Mouse (Mus musculus) embryo, embryonic 10.5 days (tissue): ENCODE measurements around the gene Naga.
A peak's percentile ranks its signal among the peaks of the same experiment; 100 is the strongest.
"Not testable (repeated sequence)": the region's sequence is repeated elsewhere in the genome, so short reads cannot be mapped to it uniquely, and the experiment has no call there.

Source experiments
- DNase-seq: peaks from one replicate; pipeline ENCODE4 v3.0.0-alpha.2; 2015; ENCODE audit warnings: low spot score

Gene Naga

DNA sequence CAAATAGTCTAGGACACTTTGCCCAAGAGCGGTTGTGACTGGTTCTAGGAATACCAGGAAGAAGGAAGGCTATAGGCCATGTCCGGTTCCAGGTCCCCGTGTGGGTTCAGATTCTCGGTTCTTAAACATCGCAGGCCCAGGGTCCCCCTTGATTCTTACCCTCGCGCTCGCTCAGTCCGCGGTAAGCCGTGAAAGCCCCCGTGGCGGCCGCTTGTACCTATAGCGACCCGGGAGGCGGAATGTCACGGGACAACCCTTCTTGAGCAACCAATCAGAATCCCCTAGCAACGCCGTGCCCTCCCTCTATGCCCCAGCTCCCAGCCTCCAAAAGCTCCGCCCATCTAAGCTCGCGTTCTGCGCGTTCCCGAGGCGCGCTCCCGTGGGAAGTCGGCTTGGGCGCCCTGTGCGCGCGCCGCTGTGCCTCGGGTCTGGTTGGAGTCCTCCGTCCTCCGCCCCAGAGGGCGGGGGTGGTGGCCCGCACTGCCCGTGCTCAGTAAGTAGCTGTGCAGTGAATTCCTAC, at the start of gene Naga, which contains the start of the genes Pheta2 and Smdt1:
TSS of gene Naga (minus strand) at position 333 of the 520 bp plus-strand sequence.
TSS of gene Pheta2 (plus strand) at position 350 of the 520 bp plus-strand sequence.
TSS of gene Smdt1 (plus strand) at position 367 of the 520 bp plus-strand sequence.
- peak; percentile 97 for DNase-seq

DNA sequence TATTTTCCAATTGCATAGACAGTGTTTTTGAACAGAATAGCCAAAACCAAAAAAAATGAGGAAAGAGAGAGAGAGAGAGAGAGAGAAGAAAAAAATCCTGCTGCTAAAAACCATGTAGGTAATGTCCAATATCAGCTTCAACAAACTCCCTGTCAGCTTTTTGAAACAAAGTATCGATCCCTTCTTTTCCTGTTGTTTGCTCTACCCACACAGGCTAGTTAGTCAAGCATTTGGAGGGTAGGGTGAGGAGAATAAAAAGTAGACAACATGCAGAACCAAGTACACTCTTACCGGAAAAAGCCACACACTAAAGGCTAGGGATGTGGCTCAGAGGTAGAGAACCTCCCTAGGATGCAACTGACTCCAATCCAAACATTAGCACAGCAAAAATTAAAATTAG, 47.0 kb upstream of the Naga start:
- DNase-seq = no peak

DNA sequence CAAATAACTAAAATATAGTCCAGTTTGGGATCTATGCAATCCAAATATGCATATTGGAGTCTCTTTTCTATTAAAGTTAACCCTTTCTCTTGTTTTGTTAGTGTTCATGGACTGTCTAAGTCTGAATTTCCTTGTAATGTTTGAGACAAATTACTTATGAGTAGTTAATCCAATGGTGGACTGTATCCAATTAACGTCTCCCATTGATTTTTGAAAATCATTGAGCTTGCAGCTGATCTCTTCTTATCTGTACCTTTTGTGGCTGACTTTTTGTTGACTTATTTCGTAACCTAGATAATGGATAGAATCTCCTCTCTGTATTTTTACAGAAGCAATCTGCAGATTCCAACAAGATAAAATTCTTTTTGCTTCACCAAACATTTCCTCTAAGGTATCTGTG, 43.7 kb upstream of the Naga start:
- DNase-seq = no peak

DNA sequence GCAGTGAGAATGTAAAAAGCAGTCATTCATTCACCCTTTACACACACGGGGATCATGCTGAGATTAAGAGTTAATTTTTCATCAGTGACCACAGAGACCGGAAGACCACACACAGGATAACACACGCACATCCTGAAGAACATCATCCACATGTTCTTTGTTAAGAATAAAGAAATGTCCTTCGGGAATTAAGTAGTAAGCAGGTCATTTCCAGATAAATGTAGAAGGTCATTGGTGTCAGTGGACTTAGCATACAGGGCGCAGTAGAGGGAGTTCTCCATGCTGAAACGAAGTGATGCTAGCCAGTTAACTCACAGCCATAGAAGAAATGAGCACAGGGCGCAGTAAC, 42.0 kb upstream of the Naga start:
- no peak for DNase-seq

DNA sequence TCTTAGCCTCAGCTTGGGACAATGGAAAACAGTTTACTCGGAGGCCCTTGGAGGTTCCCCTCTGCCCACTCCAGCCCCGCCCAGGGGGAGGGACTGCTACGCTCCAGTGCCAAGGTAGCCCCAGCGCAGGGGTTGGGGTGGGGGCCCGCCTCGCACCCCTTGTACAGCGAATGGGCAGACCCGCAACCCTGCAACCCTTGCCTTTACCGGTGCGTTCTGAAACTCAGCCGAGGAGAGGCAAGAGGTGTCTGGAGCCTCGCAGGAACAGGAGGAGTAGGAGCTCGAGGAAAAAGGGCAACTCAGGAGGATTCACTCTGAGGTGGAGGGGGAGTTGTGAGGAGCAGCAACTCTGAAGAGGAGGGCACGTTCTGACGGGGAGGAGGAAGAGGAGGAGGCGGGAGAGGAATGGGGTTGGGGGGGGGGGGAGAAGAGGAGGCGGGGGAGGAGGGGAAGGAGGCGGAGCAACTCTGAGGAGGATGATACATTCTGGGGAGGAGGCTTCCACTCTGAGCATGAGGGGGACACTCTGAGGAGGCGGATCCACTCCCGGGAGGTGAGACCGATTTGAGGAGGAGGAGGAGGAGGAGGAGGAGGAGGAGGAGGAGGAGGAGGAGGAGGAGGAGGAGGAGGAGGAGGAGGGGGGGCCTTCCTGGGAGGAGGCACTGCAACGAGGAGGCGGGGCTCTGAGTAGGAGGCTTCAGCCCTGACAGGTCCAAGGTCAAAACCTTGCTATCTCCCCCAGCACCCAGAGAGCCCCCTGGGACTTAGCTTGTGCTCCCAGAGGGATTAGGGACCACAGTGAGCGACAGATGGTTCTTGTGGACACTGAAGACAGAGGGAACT, 41.4 kb upstream of the Naga start, which contains the start of gene Cyp2d22:
TSS of gene Cyp2d22 (minus strand) at position 390 of the 843 bp plus-strand sequence.
- DNase-seq = peak; percentile 63

DNA sequence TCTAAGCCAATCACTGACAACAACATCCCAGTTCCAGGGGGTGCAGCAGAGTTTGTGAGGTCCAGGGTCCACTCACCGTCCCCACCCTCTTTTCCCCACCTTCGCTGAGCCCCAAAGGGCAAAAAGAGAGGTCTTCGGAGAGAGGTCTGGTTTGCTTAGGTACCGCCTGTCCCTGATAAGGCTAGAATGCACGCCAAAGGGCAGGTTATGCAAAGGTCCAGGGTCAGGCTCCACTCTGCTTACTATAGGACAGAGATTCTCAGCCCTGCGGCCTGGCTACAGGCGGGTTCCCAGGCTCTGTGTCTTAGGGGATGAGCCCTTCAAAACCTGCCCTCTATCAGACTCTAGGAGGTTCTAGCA, 40.8 kb upstream of the Naga start:
- no peak for DNase-seq

DNA sequence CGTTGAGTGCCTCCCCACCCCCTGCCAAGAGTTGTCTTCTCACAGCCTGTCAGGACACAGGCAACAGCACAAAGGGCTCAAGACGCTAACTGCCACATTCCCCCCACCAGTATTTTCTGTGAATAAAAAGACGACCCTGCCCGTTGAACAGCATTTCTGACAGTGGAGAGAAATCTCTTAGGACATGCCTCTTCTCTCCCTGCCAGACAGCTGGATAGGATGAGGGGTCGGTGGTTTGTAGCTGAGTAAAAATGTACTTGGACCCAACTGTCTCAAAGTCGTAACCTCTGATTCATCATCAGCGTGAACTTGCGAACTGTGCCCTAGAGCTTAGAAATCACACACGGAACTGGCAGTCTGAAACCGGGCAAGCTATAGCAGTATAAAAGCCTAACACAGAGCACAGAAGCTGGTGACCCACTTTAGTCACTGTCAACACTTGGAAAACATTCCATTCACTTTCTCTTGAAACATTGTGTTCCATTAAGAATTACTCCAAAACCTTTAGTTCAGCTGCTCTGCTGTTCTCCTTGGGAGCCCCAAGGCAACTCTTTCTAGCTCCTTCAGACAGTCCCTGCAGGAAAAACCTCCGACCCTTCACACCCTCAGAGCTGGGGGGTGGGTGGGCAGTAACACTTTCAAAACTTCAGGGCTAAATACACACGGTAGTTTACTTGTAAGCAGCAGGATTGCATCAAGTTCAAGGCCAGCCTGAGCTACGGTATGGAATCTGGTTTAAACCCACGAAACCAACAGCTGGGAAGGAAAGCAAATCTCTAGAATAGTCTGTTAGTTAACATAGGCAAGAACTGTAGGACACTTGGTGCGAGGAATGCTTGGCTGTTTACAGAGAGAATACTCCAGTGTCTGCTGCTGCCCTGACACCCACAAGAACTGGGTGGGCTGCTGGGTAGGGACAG, 39.8 kb upstream of the Naga start:
- DNase-seq = peak; percentile 18

DNA sequence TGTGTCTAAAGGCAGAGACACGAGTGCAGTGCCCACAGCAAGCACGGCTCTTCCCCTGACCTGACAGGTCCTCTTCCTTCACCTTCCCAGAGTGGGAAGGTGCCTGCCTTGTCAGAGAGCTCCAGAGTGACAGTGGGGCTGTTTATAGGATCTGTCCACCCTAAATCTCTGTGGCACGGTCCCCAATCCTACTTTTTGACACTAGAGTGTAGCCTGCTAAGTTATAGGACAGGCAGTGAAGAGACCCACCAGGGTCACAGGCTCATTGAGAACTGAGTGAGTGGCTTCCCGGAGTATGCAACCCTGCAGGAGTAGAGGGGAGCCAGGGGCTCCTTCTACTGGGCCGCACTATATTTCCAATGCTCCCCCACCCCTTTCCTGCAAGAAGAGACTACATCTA, 39.0 kb upstream of the Naga start:
- no peak for DNase-seq

DNA sequence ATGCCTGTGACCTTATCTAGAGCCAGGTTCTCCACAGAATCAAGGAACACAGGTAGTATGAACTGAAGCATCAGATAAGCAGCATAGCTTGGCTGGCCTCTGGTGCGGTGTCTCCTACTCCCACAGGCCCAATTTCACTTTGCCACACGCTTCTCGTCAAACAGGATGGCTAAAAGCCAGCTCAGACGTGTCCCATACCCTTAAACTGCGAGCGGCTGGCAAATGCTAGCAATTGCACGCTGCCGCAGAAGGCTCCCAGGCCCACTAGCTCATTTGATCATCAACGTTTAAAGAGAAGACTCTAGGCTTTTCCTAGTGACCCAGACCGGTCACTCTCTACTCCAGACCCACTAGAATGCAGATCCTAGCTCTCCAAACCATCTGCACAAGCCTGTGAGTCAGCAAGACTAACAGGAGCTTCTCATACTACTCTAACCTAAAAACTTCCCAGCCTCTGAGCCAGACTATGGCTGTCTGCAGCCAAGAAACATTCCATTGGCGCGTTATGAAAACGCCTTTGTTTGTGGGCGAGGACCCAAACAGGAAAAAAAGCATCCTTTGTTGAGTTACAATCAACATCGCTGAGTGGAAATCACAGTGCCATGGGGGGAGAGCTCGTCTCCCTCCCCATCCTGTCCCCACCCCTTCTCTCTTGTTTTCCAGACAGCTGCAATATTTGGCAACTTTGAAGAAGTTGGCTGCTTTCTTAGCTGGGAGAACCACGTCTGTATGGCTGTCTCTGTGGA, 37.8 kb upstream of the Naga start:
- no peak for DNase-seq

DNA sequence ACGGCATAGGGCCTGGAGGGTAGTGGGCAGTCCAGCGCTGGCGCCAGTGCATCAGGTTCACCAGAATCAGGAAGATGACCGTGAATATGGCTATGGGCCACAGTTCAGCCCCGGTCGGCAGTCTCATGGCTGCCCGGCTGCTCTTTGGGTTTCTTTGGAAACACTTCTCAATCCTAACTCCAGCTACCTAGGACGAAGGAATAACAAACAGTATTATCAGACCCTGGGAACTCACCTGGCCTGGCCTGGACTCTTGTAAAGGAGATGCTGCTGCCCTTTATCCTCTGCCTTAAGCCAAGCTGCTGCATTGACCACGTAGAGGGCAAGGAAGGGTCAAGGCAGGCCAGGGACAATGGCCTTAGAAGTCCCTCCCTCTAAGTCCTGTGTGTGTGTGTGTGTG, 37.1 kb upstream of the Naga start:
- DNase-seq = no peak

DNA sequence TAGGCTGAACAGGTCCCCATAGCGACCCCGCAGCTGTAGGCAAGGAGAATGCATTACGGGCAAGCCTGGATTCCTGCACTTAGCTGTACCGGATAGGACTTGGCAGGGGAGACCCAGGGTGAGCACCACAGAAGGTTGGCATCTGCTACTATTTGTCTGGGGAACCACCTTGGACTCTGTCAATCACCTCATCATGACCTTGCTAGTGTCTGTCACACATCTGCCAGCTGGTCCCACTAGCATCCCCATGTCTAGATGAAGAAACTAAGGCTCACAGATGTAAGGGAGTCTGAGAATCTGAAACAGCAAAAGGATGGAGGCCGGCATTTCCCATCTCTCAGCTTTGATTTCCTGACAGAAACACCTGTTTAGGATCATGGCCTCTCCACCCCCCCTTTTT, 35.7 kb upstream of the Naga start:
- DNase-seq = no peak

DNA sequence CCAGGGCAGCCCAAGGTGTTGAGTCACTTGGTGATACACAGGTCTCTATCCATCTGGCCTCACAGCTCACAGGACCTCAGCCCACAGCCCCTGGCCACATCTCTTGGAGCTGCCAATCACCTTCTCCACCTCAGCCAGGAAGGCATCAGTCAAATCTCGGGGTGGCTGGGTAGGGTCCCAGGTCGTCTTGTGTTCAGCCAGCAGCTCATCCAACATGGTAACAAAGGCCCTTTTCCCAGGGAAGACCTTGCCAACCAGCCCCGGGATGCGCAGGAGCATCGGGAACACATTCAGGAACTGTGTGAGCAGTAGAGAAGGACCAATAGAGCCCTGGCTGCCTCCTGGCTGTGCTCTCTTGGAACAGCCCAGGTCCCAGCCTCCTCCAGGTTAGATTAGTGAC, 34.3 kb upstream of the Naga start:
- DNase-seq = no peak

DNA sequence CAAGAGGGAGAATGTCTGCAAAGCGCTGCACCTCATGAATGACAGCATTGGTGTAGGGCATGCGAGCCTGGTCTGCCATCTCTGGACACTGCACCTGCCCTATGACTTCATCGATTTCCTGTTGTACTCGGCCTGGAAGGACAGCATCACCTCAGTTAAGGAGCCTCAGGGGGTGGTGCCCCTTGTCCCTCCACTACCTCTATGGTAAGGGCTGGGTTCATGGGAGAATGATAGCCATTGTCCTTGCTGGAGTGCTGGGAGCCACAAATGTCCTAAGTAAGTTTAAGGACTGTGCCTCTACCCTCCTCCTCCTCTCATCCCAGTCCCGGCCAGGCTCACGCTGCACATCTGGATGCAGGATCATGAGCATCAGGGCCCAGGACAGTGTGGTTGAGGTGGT, 33.7 kb upstream of the Naga start:
- DNase-seq = no peak

DNA sequence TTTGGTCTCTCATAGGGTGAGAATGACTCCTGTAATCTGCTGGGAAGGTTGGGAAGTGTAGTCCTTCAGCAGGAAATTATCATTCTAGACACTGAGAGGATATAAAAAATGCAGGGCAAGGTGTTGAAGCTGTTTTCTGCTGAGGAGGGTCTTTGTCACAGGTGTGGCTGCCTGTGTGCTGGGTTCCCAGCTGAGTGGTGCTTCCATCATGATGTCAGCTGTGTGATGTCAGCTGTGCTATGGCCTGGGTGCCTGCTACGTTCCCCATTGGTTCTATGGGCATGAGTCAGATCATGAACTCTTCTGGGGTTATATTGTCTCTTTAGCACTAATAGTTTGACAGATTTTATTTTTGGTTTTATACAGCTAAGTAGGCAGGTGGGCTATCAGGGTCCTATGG, 30.1 kb upstream of the Naga start:
- no peak for DNase-seq

DNA sequence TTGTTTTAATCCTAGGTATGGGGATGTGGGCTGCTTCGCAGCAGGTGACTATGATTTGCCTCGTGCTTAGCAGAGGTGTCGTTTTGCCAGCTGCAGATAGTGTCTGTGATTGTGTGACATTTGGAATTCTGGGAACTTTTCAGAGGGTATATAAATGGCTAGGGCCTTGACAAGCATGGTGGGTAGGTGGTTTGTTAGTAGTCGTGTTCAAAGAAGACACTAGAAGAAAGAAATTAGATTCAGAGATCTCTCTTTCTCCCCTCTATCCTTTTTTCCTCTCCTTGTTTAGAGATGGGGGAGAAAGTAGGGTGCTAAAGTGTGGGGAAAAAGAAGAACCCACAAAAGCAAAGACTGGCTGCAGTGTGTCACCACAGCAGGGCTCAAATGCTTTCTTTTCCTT, 29.4 kb upstream of the Naga start:
- no peak for DNase-seq

DNA sequence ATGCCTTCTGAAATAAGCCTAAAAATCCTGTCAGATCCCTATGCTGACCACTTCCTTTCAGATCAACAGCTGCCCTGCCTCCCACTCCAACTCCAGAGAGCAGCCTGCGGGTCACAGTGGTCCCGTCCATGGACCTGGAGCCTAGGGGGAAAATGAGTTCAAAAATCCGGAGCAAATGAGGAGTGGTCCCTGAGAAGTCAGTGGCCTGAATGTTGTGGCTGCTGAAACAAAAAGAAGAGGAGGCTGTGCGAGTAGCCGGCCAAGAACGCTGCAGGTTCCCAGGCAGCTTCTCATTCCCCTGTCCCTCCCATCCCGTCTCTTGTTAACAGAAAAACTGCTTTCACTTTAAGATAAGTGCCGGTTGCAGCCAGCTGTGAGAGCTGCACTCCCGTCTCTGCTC, 25.8 kb upstream of the Naga start:
- DNase-seq = not testable (repeated sequence)

DNA sequence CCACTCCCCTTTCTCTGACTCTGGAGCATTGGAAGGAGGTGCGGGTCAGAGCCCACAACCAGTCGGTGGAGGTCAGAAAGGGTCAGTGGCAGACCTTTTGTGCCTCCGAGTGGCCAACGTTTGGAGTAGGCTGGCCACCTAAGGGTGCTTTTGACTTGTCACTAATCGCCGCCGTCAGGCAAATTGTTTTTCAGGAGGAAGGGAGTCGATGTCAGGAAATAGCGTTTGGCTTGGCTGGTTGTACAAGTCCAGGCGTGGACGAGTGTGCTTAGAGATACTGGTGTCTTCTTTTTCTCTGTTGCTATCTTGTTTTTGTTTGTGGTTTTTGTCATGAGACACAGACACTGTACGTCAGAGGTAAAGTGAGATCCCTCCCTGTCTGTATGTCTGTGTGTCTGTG, 25.1 kb upstream of the Naga start:
- not testable (repeated sequence) for DNase-seq

DNA sequence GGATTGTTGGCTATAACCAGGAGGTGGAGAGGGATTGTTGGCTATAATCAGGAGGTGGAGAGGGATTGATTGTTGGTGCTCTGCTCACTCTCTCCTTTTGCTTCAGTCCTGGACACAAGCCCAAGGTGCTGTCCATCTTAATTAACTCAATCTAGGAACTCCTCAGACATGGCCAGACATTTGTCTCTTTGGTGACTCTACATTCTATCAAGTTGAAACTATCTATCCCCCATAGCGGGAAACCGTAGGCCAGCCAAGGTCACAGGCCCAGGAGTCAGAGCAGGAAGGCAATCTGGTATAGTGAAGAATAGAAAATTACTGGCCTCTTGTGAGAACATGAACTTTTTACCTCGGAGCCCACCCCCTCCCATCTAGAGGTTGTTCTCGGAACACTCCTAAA, 23.5 kb upstream of the Naga start:
- DNase-seq = no peak

DNA sequence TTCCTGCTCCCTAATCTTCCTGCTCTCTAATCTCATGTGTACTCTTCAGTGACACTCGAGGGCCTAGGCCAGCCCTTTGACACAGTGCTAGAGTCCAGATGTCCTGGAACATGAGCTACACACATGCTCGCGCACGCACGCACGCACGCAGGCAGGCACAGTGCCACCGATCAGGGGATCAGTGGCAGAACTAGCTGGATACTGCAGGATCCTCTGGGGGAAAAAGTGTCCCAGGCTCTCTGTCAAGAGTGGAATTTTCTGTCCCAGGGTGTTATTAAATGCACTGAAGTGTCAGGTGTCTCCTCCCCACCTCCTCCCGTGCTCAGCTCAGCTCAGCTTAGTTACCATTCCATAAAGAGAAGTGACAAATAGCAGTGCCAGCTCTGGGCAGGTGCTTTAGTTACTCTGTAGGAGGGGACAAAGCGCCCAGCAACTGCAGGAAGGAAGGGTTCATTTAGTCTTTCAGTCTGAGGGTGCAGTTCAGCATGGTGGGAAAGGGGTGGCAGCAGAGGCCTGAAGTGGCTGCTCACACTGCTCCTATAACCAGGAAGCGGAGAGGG, 22.8 kb upstream of the Naga start:
- DNase-seq = no peak

DNA sequence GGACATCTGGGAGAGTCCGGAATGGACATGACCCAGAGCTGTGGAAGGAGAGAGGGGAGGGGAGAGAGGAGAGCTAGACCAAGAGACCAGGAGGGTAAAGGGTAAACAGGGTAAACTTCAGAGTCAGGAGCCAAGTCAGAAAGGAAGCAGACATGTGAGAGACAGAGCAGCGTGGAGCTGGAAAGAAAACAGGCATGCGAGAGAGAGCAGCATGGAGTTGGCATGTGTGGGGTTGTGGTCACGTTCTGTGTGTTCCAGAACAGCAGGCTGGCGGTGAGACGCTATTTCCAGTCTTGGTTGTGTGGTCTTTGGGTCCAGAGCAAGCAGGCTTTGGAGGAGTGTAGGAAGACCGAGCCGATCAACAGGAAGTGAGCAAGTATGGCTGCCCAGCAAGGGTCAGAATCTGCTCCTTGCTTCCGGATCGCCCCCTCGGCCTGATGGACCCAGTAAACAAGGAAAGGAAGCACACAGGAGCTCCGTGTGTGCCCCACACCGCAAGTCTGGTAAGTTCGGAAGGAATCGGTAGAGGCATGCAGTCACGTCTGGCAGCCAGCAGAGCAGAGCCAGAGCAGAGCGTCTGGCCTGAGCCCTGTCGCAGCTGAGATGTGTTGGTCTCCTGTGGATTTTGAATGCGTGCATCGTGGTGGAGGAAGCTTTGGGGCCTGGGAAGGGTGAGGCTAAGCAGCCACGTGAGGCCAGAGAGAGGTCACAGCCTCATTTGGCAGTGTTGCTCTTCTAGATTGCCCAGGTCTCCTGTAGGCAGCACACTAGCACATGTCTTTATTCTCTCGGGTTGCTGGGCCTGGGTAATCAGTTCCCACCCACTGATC, 19.9 kb upstream of the Naga start:
- DNase-seq = no peak
